Mouse (Mus musculus) cerebellum, postnatal 14 days (tissue): ENCODE results near the gene Gm20517.
"Not testable (repeated sequence)": the region's sequence is repeated elsewhere in the genome, so short reads cannot be mapped to it uniquely, and the experiment has no call there.

Experiments
- DNase-seq, 2 experiments: peaks; one replicate each; pipeline ENCODE4 v3.0.0; 2021; ENCODE audit warnings: mixed read lengths in 2 of 2

The Gm20517 gene

GRCm38 (mm10) chr17:47597261-47597660 is 14.1 kb upstream of the Gm20517 start:
- DNase-seq = no peak

GRCm38 (mm10) chr17:47597838-47598579 is 13.4 kb upstream of the Gm20517 start:
- peak; percentile 42 to 61 for DNase-seq

- not testable (repeated sequence) for DNase-seq
Observed at GRCm38 (mm10) chr17:47598580-47599304, 12.6 kb upstream of the Gm20517 start.

GRCm38 (mm10) chr17:47599511-47600297 is 11.7 kb upstream of the Gm20517 start:
- DNase-seq = no peak

- DNase-seq = no peak
Observed at GRCm38 (mm10) chr17:47600601-47601388, 10.6 kb upstream of the Gm20517 start.

GRCm38 (mm10) chr17:47601389-47601755 is 10.0 kb upstream of the Gm20517 start:
- DNase-seq = no peak

GRCm38 (mm10) chr17:47602289-47602688 is 9.1 kb upstream of the Gm20517 start:
- DNase-seq = no peak

GRCm38 (mm10) chr17:47606220-47606619 is 5.2 kb upstream of the Gm20517 start:
- no peak for DNase-seq

GRCm38 (mm10) chr17:47609182-47609581 is 2.2 kb upstream of the Gm20517 start:
- no peak for DNase-seq

- DNase-seq = no peak
Observed at GRCm38 (mm10) chr17:47611661-47611982, 233 bp downstream of the Gm20517 start.

- DNase-seq = peak in 1 of 2 experiments; percentile 32
Observed at GRCm38 (mm10) chr17:47614018-47614417, 2.6 kb downstream of the Gm20517 start.

- DNase-seq = no peak
Observed at GRCm38 (mm10) chr17:47616119-47616518, 4.7 kb downstream of the Gm20517 start.

GRCm38 (mm10) chr17:47616652-47617051 is 5.3 kb downstream of the Gm20517 start:
- DNase-seq = no peak

- DNase-seq = no peak
Observed at GRCm38 (mm10) chr17:47617605-47618307, 6.4 kb downstream of the Gm20517 start.

- peak; percentile 51 to 62 for DNase-seq
Observed at GRCm38 (mm10) chr17:47618556-47619311, 7.3 kb downstream of the Gm20517 start.

GRCm38 (mm10) chr17:47622912-47623554 is 11.6 kb downstream of the Gm20517 start:
- no peak for DNase-seq

GRCm38 (mm10) chr17:47624572-47624971 is 13.2 kb downstream of the Gm20517 start:
- DNase-seq = peak in 1 of 2 experiments; percentile 24

- DNase-seq = no peak
Observed at GRCm38 (mm10) chr17:47625088-47625487, 13.7 kb downstream of the Gm20517 start.

GRCm38 (mm10) chr17:47626031-47626430 is 14.6 kb downstream of the Gm20517 start:
- DNase-seq = no peak

- no peak for DNase-seq
Observed at GRCm38 (mm10) chr17:47627791-47628190, 16.4 kb downstream of the Gm20517 start.
